Mouse (Mus musculus) adrenal gland, postnatal 10 days (tissue): Measurements from ENCODE around the gene H2afb1. TPM values are rescaled to one million over a fixed set of nuclear protein-coding genes. Genes with fewer than 3 reads are reported as not detected.
"Not testable (repeated sequence)": the region's sequence is repeated elsewhere in the genome, so short reads cannot be mapped to it uniquely, and the experiment has no call there.

Experiments used
- DNase-seq: peaks from one replicate; pipeline ENCODE4 v3.0.0; 2021; ENCODE audit warnings: mixed read lengths
- long read RNA-seq, 2 experiments: library from polyadenylated mRNA; stranded (forward); transcript quantifications; one replicate each; pipeline ENCODE4 v2.0.0; 2021
- total RNA-seq, 2 experiments: library from RNA; stranded (reverse); gene quantifications; 2 replicates each; pipeline ENCODE4 v1.2.3; 2021

Gene H2afb1
- total RNA-seq, result not detected
- long read RNA-seq, experiment 1, result 0 reads
- long read RNA-seq, experiment 2, result 0 reads

DNA sequence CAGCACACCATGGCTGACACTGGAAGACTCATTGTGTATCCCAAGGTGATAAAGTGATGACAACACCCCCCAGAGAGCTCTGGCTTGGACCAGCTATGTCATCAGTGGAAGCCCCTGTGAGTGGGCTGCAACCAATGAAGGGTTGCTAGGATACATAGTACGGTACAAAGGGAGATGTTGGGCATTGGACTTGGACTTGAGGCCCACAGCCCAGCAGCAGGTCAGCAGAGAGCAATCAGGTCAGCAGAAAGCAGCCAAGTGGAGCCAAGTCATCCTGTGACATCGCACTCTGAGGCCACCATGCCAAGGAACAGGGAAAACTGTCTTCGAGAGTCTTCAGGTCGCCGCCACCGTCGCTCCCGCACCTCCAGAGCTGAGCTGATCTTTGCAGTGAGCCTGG is at the start of gene H2afb1:
Gene H2afb1, plus strand, starts transcription at position 301 of the 400 bp plus-strand sequence.
- not testable (repeated sequence) for DNase-seq

DNA sequence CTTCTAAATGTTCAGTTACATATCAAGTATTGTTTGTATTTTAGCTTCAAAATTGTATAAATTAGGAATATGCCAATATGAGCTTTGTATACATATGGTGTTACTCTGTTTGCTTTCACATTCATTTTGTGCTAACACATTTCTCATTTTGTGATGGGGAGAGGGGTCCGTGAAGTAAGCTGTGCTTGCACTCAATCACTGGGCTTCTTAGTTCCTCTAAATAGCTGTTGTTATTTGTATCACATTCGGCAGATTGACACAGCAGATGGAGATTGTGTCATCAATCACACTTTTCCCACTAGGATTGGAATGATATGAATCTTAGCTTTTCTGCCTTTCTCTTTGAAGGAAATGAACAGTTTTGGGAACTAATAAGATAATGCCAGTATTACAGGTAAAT is 21.5 kb downstream of the H2afb1 start:
- DNase-seq, result no peak
